Mouse (Mus musculus): ENCODE measurements around the gene Zfp811. TPM values are rescaled to one million over a fixed set of nuclear protein-coding genes. Genes with fewer than 3 reads are reported as not detected.

The Zfp811 gene
- polyA plus RNA-seq, 1 experiment from 2014 or later, result 0.21 TPM

GRCm38 (mm10) chr17:32757331-32757730, 52.4 kb downstream of the Zfp811 start:
- no peak for DNase-seq (ENCODE audit: low spot score)

GRCm38 (mm10) chr17:32753634-32754033, 56.1 kb downstream of the Zfp811 start:
- DNase-seq (ENCODE audit: low spot score), result no peak

- no peak for DNase-seq (ENCODE audit: low spot score)
These were observed 56.8 kb downstream of the Zfp811 start for GRCm38 (mm10) chr17:32752813-32753360.

GRCm38 (mm10) chr17:32750611-32751010, 59.1 kb downstream of the Zfp811 start:
- no peak for DNase-seq (ENCODE audit: low spot score)

Other genes starting within 250 kb of the Zfp811 start
- not detected in 2 replicates for gene Cyp4f37, start 188.6 kb downstream of the Zfp811 start, polyA plus RNA-seq (2015; fragmentation: Nextera tagmentation; extraction: Ambion mirVana)
- gene Cyp4f40, start 151.0 kb downstream of the Zfp811 start, polyA plus RNA-seq (2015; fragmentation: Nextera tagmentation; extraction: Ambion mirVana), result not detected in 2 replicates
- 0.05 TPM in 1 of 2 replicates, not detected in the other for gene Cyp4f15, start 124.3 kb downstream of the Zfp811 start, polyA plus RNA-seq (2015; fragmentation: Nextera tagmentation; extraction: Ambion mirVana)
- gene Zfp871, start 21.6 kb downstream of the Zfp811 start, polyA plus RNA-seq (2015; fragmentation: Nextera tagmentation; extraction: Ambion mirVana), result 26.8 and 32.7 TPM in 2 replicates
- 7.0 and 7.9 TPM in 2 replicates for gene Zfp799, start 20.3 kb upstream of the Zfp811 start, polyA plus RNA-seq (2015; fragmentation: Nextera tagmentation; extraction: Ambion mirVana)
- gene Zfp870, start 81.7 kb upstream of the Zfp811 start, polyA plus RNA-seq (2015; fragmentation: Nextera tagmentation; extraction: Ambion mirVana), result 1.2 and 1.9 TPM in 2 replicates
- gene Cyp4f14, start 107.4 kb upstream of the Zfp811 start, polyA plus RNA-seq (2015; fragmentation: Nextera tagmentation; extraction: Ambion mirVana), result 0.06 and 0.17 TPM in 2 replicates
- 11.1 and 14.0 TPM in 2 replicates for gene Cyp4f13, start 137.5 kb upstream of the Zfp811 start, polyA plus RNA-seq (2015; fragmentation: Nextera tagmentation; extraction: Ambion mirVana)
- gene Zfp472, start 155.9 kb upstream of the Zfp811 start, polyA plus RNA-seq (2015; fragmentation: Nextera tagmentation; extraction: Ambion mirVana), result 19.5 and 20.6 TPM in 2 replicates
- gene Zfp952, start 183.2 kb upstream of the Zfp811 start, polyA plus RNA-seq (2015; fragmentation: Nextera tagmentation; extraction: Ambion mirVana), result 10.6 and 11.0 TPM in 2 replicates
- gene Zfp763, start 223.5 kb upstream of the Zfp811 start, polyA plus RNA-seq (2015; fragmentation: Nextera tagmentation; extraction: Ambion mirVana), result 7.8 and 8.1 TPM in 2 replicates